Mouse (Mus musculus) naive thymus-derived CD4-positive, alpha-beta T cell, adult 2 months (primary cell): ENCODE data around the gene Runx3.
"Not testable (repeated sequence)": the region's sequence is repeated elsewhere in the genome, so short reads cannot be mapped to it uniquely, and the experiment has no call there.

ENCODE experiments used
- DNase-seq: peaks from one replicate; pipeline ENCODE4 v3.0.0-alpha.2; 2011; ENCODE audit warnings: low read depth

Gene Runx3

GRCm38 (mm10) chr4:135171304-135171875 is 50.9 kb downstream of the Runx3 start:
- DNase-seq: no peak

- DNase-seq: no peak
These were observed 55.1 kb downstream of the Runx3 start for GRCm38 (mm10) chr4:135175406-135176120.

- DNase-seq: no peak
These were observed 57.1 kb downstream of the Runx3 start for GRCm38 (mm10) chr4:135177568-135177967.

- DNase-seq: peak; percentile 72
These were observed 58.6 kb downstream of the Runx3 start for GRCm38 (mm10) chr4:135179077-135179481.

- DNase-seq: no peak
These were observed 61.4 kb downstream of the Runx3 start for GRCm38 (mm10) chr4:135181819-135182218.

- DNase-seq: not testable (repeated sequence)
These were observed 63.8 kb downstream of the Runx3 start for GRCm38 (mm10) chr4:135184277-135184676.

- no peak for DNase-seq
These were observed 69.1 kb downstream of the Runx3 start for GRCm38 (mm10) chr4:135189452-135190008.

GRCm38 (mm10) chr4:135190364-135190763 is 69.9 kb downstream of the Runx3 start:
- no peak for DNase-seq

GRCm38 (mm10) chr4:135191185-135191584 is 70.7 kb downstream of the Runx3 start:
- DNase-seq: no peak

- DNase-seq: no peak
These were observed 71.2 kb downstream of the Runx3 start for GRCm38 (mm10) chr4:135191604-135192003.

- no peak for DNase-seq
These were observed 72.4 kb downstream of the Runx3 start for GRCm38 (mm10) chr4:135192841-135193240.

- peak; percentile 80 for DNase-seq
These were observed 77.4 kb downstream of the Runx3 start for GRCm38 (mm10) chr4:135197857-135198256.

- no peak for DNase-seq
These were observed 81.3 kb downstream of the Runx3 start for GRCm38 (mm10) chr4:135201771-135202170.

GRCm38 (mm10) chr4:135203279-135203678 is 82.8 kb downstream of the Runx3 start:
- DNase-seq: peak; percentile 86

- DNase-seq: no peak
These were observed 83.5 kb downstream of the Runx3 start for GRCm38 (mm10) chr4:135203806-135204560.

GRCm38 (mm10) chr4:135204666-135205065 is 84.2 kb downstream of the Runx3 start:
- no peak for DNase-seq

GRCm38 (mm10) chr4:135205254-135205653 is 84.8 kb downstream of the Runx3 start:
- DNase-seq: no peak

- DNase-seq: peak; percentile 95
These were observed 85.5 kb downstream of the Runx3 start for GRCm38 (mm10) chr4:135205711-135206600.

- no peak for DNase-seq
These were observed 89.4 kb downstream of the Runx3 start for GRCm38 (mm10) chr4:135209846-135210245.

- peak; percentile 86 for DNase-seq
These were observed 99.2 kb downstream of the Runx3 start for GRCm38 (mm10) chr4:135219652-135220051.

GRCm38 (mm10) chr4:135220641-135221040 is 100.2 kb downstream of the Runx3 start:
- DNase-seq: no peak
